Comparison of ENCODE assay signal across 27 mouse cellular contexts in the genomic region with DNA sequence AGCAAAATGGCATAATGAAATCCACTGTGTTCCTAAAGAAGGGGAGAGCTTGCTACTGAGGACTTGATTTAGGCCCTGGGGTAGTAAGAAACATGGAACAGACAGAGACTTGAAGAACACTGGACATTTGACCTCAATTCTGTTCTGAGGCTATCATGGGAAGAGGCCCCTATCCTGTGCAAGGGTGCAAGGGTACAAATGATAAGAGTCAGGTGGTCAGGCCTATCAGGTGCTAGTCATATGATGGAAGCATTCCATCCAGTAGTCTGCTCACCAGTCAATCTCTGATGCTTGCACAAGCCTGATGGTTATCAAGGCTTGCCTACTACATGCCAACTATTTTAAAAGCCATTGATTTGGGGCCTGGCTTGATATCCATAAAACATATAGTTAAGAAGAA.
"Had no signal": no experiment of that assay in that cellular context is flagged by ENCODE, and none has a peak within 500 bp of the region (broad histone marks: within the 10 kb centered on the region; RNA-seq: fewer than 3 reads in every experiment).

No protein-coding gene starts in this region.

- H3K4me2 ChIP-seq: embryonic facial prominence, embryonic 12.5 days; embryonic facial prominence, embryonic 13.5 days; embryonic facial prominence, embryonic 15.5 days; forebrain, embryonic 12.5 days; forebrain, embryonic 13.5 days; forebrain, embryonic 15.5 days had no signal

- H3K27ac ChIP-seq: embryonic facial prominence, embryonic 10.5 days; embryonic facial prominence, embryonic 12.5 days; embryonic facial prominence, embryonic 13.5 days; embryonic facial prominence, embryonic 15.5 days; forebrain, embryonic 10.5 days; forebrain, embryonic 12.5 days; forebrain, embryonic 13.5 days; forebrain, embryonic 15.5 days; gastrocnemius, adult 2 months had no signal

- DNase-seq: cerebellum, adult 2 months; cerebellum, adult 8-10 months; cerebellum, adult 9-10 months; cerebellum, adult 9-11 months; cerebellum, postnatal 10 days; cerebellum, postnatal 14 days; cerebellum, postnatal 25 days; cerebellum, postnatal 36 days; embryo, embryonic 11 days; forebrain, postnatal 0 days; gastrocnemius, adult 2 months; gastrocnemius, postnatal 10 days; gastrocnemius, postnatal 14 days; gastrocnemius, postnatal 25 days; gastrocnemius, postnatal 36 days; heart, adult 18-20 months had no signal

- H3K4me1 ChIP-seq: embryonic facial prominence, embryonic 12.5 days; embryonic facial prominence, embryonic 13.5 days; embryonic facial prominence, embryonic 15.5 days; forebrain, embryonic 10.5 days; forebrain, embryonic 12.5 days; forebrain, embryonic 13.5 days; forebrain, embryonic 15.5 days had no signal

- H3K9me3 ChIP-seq: embryonic facial prominence, embryonic 10.5 days; embryonic facial prominence, embryonic 12.5 days; embryonic facial prominence, embryonic 13.5 days; embryonic facial prominence, embryonic 15.5 days; forebrain, embryonic 10.5 days; forebrain, embryonic 12.5 days; forebrain, embryonic 13.5 days; forebrain, embryonic 15.5 days had no signal

- H3K4me3 ChIP-seq: embryonic facial prominence, embryonic 10.5 days; embryonic facial prominence, embryonic 12.5 days; embryonic facial prominence, embryonic 13.5 days; embryonic facial prominence, embryonic 15.5 days; erythroblast, embryonic 14.5 days; forebrain, embryonic 10.5 days; forebrain, embryonic 12.5 days; forebrain, embryonic 13.5 days; forebrain, embryonic 15.5 days; gastrocnemius, adult 2 months had no signal

- H3K27me3 ChIP-seq: embryonic facial prominence, embryonic 12.5 days; embryonic facial prominence, embryonic 13.5 days; embryonic facial prominence, embryonic 15.5 days; forebrain, embryonic 12.5 days; forebrain, embryonic 13.5 days; forebrain, embryonic 15.5 days had no signal

- H3K9ac ChIP-seq: embryonic facial prominence, embryonic 12.5 days; embryonic facial prominence, embryonic 13.5 days; embryonic facial prominence, embryonic 15.5 days; forebrain, embryonic 12.5 days; forebrain, embryonic 13.5 days; forebrain, embryonic 15.5 days; forebrain, postnatal 0 days had no signal

- H3K36me3 ChIP-seq: embryonic facial prominence, embryonic 10.5 days; embryonic facial prominence, embryonic 12.5 days; embryonic facial prominence, embryonic 13.5 days; embryonic facial prominence, embryonic 15.5 days; forebrain, embryonic 10.5 days; forebrain, embryonic 12.5 days; forebrain, embryonic 15.5 days had no signal

- ATAC-seq: forebrain, embryonic 13.5 days; forebrain, embryonic 14.5 days; forebrain, embryonic 15.5 days; forebrain, embryonic 16.5 days; forebrain, postnatal 0 days had no signal
